Mouse (Mus musculus): ENCODE results near the gene Gm44596. TPM values are rescaled to one million over a fixed set of nuclear protein-coding genes. Genes with fewer than 3 reads are reported as not detected.

The Gm44596 gene
- total RNA-seq (2021) = not detected
- long read RNA-seq, experiment 1, partial matches to known transcripts = 3 of 7 reads
- long read RNA-seq, experiment 1, other reads (novel, unspliced or antisense) = 4 of 7 reads
- long read RNA-seq, experiment 2, partial matches to known transcripts = 1 of 6 reads
- long read RNA-seq, experiment 2, other reads (novel, unspliced or antisense) = 5 of 6 reads

DNA sequence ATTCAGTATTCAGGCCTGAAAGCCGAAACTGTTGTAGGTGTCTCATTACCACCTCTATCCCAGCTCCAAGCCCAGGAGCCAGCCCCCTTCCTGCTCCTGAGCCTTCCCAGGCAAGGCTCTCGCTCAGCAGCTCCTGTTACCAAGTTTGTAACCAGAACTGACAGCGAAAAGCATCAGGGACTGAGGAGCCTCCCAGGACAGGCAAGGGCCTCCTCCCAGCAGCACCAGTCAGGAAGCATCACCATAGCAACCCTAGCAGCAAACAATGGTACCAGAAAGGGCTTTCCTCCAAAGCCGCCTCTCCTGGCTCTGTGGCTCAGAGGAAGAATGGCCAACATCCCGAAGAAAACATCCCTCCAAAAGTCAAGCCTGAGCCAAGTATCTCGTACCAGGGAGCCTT is at the start of gene Gm44596, which contains the start of gene Tex52:
Gene Gm44596 (plus strand): TSS at position 312 of the 400 bp plus-strand sequence.
Gene Tex52 (plus strand): TSS at position 265 of the 400 bp plus-strand sequence.
- no peak for TF ChIP-seq CTCF (conservative IDR thresholded peaks at IDR 0.05)
- DNase-seq (ENCODE audit: low spot score in 2 of 2) = peak; percentile 51 to 62
- Histone ChIP-seq H3K4me3 (peak within 1 kb of the TSS; percentile 11; the same call in 1 of the 2 replicates), H3K27ac (peak within 1 kb of the TSS; percentile 84)

DNA sequence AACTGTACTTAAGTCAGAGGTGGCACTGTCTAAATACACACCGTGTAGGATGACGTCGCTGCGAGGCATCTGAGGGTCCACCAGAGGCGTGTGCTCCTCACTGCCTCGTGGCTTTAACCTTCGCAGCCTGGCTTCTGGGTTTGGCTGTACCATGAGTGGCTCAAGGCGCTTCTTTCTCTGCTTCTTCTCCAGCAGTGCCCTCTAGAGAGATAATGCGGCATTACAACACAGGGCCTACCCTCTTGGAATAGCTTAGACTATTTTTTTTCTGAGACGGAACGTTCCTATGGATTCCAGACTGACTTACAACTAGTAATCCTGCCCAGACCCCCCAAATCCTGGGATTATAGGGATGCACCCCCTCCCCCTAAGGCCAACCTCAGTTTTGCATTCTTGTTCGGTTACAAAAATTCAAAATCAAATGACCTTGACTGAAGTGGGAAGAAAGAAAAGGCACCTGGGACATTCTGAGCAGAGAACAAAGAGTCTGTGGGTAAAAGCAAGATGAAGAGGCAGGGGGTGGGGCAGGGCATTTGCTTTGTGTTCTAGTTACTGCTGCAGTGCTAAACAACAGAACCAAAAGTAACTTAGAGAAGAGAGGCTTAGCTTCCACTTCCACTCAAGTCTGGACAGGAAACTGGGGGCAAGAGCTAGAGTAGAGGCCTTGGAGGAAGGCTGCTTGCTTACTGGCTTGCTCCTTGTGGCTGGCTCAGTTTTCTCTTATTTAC is 40.7 kb upstream of the Gm44596 start:
- Histone ChIP-seq H3K4me3 (no peak overlapping the region), H3K27ac (peak overlapping the region; percentile 23; the same call in 1 of the 2 replicates)
- DNase-seq (ENCODE audit: low spot score in 2 of 2) = peak; percentile 71 to 84
- TF ChIP-seq CTCF (conservative IDR thresholded peaks at IDR 0.05) = peak; percentile 82

DNA sequence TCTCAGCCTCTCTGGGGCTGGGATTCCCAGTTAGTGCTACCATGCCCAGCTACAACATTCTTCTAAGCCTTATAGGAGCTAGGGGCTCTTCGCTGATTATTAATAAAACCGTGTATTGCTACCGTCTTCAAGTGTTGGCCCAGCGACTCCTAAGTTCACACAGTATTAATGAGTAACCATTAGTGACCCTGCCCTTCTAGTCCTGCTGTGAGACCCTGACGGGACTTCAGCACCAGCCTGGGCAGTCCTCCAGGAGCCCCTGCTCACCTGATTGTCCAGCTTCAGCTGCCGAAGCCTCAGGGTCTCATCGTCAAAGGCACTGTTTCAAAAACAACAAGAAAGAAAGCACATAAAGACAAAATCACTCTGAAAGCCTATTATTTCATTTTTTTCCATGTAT is 37.8 kb upstream of the Gm44596 start:
- Histone ChIP-seq H3K4me3 (no peak overlapping the region), H3K27ac (no peak overlapping the region)
- TF ChIP-seq CTCF (conservative IDR thresholded peaks at IDR 0.05) = no peak
- no peak for DNase-seq (ENCODE audit: low spot score in 2 of 2)

DNA sequence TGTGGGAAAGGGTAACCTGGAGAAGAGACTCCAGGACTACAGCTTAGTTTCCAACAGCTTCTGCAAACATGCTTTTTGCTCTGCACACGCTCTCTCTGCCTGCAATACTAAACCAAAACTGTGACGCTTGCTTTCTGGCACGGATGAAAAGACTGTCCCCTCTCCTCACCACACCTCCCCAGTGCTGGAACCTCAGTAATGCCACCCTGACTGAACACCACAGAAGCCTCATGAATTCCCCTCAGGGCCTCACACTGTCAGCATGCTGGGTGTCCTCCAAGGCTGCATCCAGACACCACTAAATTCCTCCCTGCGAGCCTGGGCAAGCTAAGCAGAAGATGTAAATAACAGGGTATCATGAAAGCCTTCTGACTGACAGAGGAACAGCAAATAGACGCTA is 36.4 kb upstream of the Gm44596 start:
- TF ChIP-seq CTCF (conservative IDR thresholded peaks at IDR 0.05) = no peak
- Histone ChIP-seq H3K4me3 (no peak overlapping the region), H3K27ac (peak overlapping the region; percentile 32; the same call in 1 of the 2 replicates)
- DNase-seq (ENCODE audit: low spot score in 2 of 2) = no peak

DNA sequence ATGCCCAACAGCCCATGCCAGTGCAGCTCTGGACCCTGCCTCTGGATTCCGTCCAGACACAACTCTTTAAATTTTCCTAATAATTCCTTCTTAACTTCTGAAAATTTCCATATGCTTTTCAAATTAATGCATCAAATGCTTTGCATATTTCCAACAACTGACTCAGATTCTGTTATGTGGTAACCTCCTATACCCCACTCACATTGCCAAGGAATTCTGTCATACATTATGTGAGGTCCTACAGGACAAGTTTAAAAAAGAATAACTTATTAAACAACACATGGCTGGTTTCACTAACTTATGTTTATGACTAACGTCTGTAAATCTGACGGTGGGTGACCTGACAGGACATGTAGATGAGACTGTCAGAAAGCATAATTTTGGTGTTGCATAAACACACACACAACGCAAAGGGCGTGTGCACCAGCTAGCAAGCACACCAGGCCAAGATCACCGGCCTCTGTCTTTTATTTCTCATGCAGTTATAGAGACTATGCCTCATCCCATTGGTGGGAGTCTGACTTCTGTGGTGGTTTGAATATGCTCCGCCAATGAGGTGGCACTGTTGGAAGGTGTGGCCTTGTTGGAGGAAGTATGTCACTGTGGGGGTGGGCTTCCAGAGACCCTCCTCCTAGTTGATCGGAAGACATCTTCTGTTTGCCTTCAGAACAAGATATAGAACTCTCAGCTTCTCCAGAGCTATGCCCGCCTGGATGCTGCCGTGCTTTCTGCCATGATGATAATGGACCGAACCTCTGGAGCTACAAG is 33.2 kb upstream of the Gm44596 start:
- TF ChIP-seq CTCF (conservative IDR thresholded peaks at IDR 0.05) = no peak
- H3K27ac ChIP-seq = no peak overlapping the region
- no peak for DNase-seq (ENCODE audit: low spot score in 2 of 2)
- no peak overlapping the region for H3K4me3 ChIP-seq

DNA sequence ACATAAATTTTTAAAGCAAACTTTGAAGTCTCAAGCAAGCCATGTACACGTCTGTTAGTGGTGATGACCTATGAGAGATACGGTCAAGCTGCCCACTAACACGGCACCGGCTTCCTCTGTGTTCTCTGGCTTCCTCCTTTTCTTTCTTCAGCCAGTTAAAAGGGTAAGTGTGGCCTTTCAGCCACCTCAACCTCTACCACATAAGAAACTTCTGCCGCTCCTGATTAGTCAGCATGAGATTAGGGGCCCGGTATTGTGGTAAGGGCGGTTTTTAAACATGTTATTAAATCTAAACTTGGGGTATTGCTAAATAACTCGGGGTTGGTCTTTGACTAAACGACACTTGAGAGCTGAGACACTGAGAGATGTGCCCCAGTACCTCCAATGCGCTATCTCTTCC is 29.7 kb upstream of the Gm44596 start:
- no peak for DNase-seq (ENCODE audit: low spot score in 2 of 2)
- no peak for TF ChIP-seq CTCF (conservative IDR thresholded peaks at IDR 0.05)
- no peak overlapping the region for H3K4me3 ChIP-seq
- peak overlapping the region; percentile 85; the same call in 1 of the 2 replicates for H3K27ac ChIP-seq

DNA sequence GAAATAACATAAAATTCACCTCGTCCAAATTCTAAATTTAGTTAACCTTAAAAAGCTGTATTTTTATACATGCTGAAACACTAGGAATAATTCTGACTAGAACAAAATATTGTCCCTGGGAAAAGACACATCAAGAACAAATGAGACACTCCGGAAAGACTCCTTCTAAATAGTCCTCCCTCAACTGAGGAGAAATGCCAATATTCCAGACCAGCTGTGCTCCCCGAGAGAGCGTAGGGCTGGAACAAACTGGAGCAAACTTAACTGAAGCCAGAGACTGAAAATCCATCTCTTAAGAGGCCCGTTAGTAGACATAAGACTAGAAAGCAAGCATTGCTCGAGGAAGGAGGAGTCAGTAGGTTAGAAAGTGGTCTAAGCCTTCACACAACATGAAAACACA is 28.5 kb upstream of the Gm44596 start:
- peak in 1 of 2 experiments; percentile 57 for DNase-seq (ENCODE audit: low spot score in 2 of 2)
- Histone ChIP-seq H3K27ac (peak overlapping the region; percentile 85), H3K4me3 (no peak overlapping the region)
- no peak for TF ChIP-seq CTCF (conservative IDR thresholded peaks at IDR 0.05)

DNA sequence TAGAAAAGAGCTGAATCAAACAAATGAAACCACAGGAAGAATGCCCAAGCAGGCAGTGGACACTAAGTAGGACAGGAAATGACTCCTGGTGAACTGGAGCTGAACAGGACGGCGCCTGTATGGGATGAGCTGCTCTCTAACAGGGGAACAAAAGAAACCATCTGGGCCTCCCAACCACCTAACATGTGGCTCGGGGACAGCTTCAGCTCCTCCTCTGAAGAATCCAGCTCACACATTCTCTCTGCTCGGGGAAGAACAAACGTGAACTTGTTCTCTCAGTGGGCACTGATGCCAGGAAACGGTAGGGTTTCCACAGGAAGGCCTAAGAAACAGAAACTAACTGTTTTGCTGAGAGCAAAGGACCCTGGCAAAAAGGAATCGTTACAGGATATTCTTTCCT is 25.6 kb upstream of the Gm44596 start:
- peak; percentile 37 to 55 for DNase-seq (ENCODE audit: low spot score in 2 of 2)
- TF ChIP-seq CTCF (conservative IDR thresholded peaks at IDR 0.05) = no peak
- Histone ChIP-seq H3K4me3 (no peak overlapping the region), H3K27ac (peak overlapping the region; percentile 86)

DNA sequence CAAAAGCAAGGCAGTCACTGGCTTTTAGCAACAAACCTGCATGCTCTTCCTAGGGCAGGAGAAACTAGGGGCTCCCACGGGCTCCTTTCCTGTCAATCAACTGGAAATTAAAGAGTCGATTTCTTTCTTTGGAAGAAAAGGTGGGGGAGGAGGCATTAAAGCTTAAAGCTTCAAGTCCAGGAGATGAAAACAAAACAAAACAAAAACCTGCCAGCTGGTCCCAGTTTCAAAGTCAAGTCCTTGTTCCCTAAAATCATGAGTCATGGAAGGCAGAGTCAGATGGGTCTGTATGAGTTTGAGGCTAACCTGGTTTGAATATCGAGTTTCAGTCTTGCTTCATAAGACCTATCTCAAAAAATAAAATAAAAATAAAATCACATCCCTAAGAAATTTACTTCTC is 21.2 kb upstream of the Gm44596 start:
- no peak for TF ChIP-seq CTCF (conservative IDR thresholded peaks at IDR 0.05)
- peak overlapping the region; percentile 71 for H3K4me3 ChIP-seq
- H3K27ac ChIP-seq = peak overlapping the region; percentile 93
- no peak for DNase-seq (ENCODE audit: low spot score in 2 of 2)

DNA sequence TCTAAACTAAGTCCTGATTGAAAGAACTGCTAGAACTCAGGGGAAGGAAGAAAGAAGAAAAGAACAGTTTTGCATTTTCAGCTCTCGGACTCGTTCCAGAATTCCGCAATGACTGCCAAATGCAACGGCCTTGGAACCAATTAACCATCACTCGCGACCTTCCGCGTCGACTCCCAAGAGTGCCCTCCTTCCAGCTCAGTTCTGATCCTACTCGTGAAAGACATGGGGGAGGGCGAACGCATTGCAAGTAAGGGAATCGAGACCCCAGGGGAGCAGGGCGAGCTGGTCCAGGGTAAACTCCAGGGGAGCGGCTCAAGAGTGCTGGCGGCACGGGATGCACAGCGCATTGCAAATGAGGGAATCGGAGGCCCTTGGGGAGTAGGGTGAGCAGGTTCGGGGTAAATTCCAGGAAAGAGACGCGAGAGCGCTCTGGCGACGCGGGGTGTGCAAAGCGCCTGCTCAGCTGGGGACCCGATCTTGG is 20.1 kb upstream of the Gm44596 start:
- Histone ChIP-seq H3K27ac (peak overlapping the region; percentile 93), H3K4me3 (peak overlapping the region; percentile 71)
- TF ChIP-seq CTCF (conservative IDR thresholded peaks at IDR 0.05) = no peak
- peak in 1 of 2 experiments; percentile 40 for DNase-seq (ENCODE audit: low spot score in 2 of 2)

DNA sequence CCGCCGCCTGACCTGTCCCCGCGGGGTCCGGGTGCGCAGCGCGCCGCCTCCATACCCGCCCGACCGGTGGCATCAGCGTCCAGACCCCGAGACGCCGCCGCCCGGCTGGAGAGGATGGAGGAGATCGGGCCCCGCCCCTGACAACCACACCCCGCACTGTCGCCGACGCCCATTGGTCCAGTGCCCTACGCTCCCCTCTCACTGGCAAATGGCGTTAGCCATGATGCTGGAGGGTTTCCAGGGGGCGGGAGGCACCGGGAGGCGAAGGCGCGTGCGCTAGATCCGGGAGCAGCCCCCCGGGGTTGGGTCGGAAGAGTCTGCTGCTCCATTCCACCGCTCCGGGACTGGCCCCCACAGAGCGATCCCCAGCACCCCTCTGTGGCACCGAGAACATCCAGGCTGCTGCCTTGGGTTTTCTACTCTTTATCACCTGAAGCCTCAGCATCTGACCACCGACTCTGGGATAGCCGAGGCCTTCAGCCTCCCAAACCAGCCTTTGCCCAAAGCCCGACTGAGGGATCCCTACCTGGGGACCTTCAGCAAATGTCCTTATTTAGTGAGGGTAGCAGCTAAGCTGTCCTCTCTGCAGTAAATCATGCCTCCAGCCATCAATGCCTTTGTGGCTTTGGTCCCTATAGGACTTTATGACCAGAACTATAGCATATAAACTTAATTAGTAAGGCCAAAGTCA is 19.4 kb upstream of the Gm44596 start, which contains the start of gene Tulp3:
Gene Tulp3 (minus strand): TSS at position 126 of the 691 bp plus-strand sequence.
- Histone ChIP-seq H3K4me3 (peak within 1 kb of the TSS; percentile 71), H3K27ac (peak within 1 kb of the TSS; percentile 93)
- no peak for TF ChIP-seq CTCF (conservative IDR thresholded peaks at IDR 0.05)
- DNase-seq (ENCODE audit: low spot score in 2 of 2) = peak; percentile 98

DNA sequence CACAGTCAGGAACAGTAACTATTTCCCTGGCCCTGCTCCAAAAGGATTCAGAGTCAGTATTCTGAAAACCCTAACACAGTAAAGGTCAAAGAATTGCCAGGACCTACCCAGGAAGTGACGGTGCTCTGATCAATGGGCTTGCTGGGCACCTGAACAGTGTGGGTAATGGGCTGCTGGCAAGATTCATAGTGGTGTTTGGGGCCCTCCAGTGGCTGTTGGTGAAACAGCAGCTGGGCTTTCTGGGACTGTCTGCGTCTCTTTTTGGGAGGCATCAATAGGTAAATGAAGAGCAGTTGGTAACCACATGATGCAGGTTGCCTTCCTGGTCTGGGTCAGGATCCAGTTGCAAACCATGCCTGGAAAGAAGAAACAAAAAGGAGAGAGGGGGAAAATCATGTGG is 16.3 kb upstream of the Gm44596 start:
- peak; percentile 63 to 77 for DNase-seq (ENCODE audit: low spot score in 2 of 2)
- peak; percentile 97 for TF ChIP-seq CTCF (conservative IDR thresholded peaks at IDR 0.05)
- no peak overlapping the region for H3K4me3 ChIP-seq
- H3K27ac ChIP-seq = no peak overlapping the region
